ENCODE assay signal across 30 mouse cellular contexts in genomic region chr17:83555836-83556235, GRCm38 (mm10).
"Had no signal": no experiment of that assay in that cellular context is flagged by ENCODE, and none has a peak within 500 bp of the region (broad histone marks: within the 10 kb centered on the region; RNA-seq: fewer than 3 reads in every experiment).

No protein-coding gene starts in this region.

- ATAC-seq: liver, embryonic 12.5 days; liver, postnatal 0 days; lung, postnatal 0 days; midbrain, embryonic 13.5 days; midbrain, embryonic 15.5 days; midbrain, embryonic 16.5 days had no signal

- DNase-seq: left cerebral cortex, postnatal 4 days; liver; liver, embryonic 13.5 days; liver, postnatal 0 days; lung, adult 18-20 months; lung, adult 2 months; lung, embryonic 14.5 days; lung, postnatal 10 days; lung, postnatal 14 days; lung, postnatal 36 days; lung, postnatal 4 days; midbrain, embryonic 14.5 days had no signal

- H3K27ac ChIP-seq: limb, embryonic 10.5 days; limb, embryonic 12.5 days; limb, embryonic 13.5 days; limb, embryonic 15.5 days; liver, embryonic 12.5 days; liver, embryonic 13.5 days; liver, embryonic 14.5 days; liver, embryonic 15.5 days; lung, embryonic 15.5 days; macrophage; midbrain, embryonic 10.5 days; midbrain, embryonic 12.5 days; midbrain, embryonic 13.5 days; midbrain, embryonic 15.5 days; neural tube, embryonic 12.5 days had no signal

- H3K4me3 ChIP-seq: limb, embryonic 10.5 days; limb, embryonic 12.5 days; limb, embryonic 13.5 days; limb, embryonic 15.5 days; liver, embryonic 12.5 days; liver, embryonic 13.5 days; liver, embryonic 15.5 days; lung, embryonic 15.5 days; megakaryocyte, embryonic 14.5 days; midbrain, embryonic 10.5 days; midbrain, embryonic 12.5 days; midbrain, embryonic 13.5 days; midbrain, embryonic 15.5 days; myocyte; neural tube, embryonic 12.5 days had no signal
